Mouse (Mus musculus) spleen, embryonic (tissue): Measurements from ENCODE around the gene Klrg2.
"Not testable (repeated sequence)": the region's sequence is repeated elsewhere in the genome, so short reads cannot be mapped to it uniquely, and the experiment has no call there.

ENCODE experiments used
- CTCF ChIA-PET: fragments of 350-600 bp; sonication (Branson Sonifier 250); formaldehyde crosslinking; loops from one replicate; lab custom pipeline; 2022; lab: Charles Lee

The Klrg2 gene

GRCm38 (mm10) chr6:38636852-38637618 is at the start of gene Klrg2:
Gene Klrg2, minus strand, starts transcription at chr6:38637242.
- CTCF ChIA-PET, result no interaction called here

- CTCF ChIA-PET, result no interaction called here
Measured at GRCm38 (mm10) chr6:38682532-38682931, 45.5 kb upstream of the Klrg2 start.

- CTCF ChIA-PET, result interaction anchor here (0.7 kb wide), 1 partner anchor 248 kb away, joined by 5 read pairs; no protein-coding TSS in a partner anchor
Measured at GRCm38 (mm10) chr6:38677629-38678028, 40.6 kb upstream of the Klrg2 start.

GRCm38 (mm10) chr6:38676723-38677122 is 39.7 kb upstream of the Klrg2 start:
- CTCF ChIA-PET, result no interaction called here

GRCm38 (mm10) chr6:38676217-38676616 is 39.2 kb upstream of the Klrg2 start:
- CTCF ChIA-PET, result no interaction called here

GRCm38 (mm10) chr6:38672011-38672410 is 35.0 kb upstream of the Klrg2 start:
- CTCF ChIA-PET, result no interaction called here

- CTCF ChIA-PET, result interaction anchor here (0.7 kb wide), 1 partner anchor 442 kb away, joined by 5 read pairs; no protein-coding TSS in a partner anchor
Measured at GRCm38 (mm10) chr6:38671270-38671669, 34.2 kb upstream of the Klrg2 start.

GRCm38 (mm10) chr6:38670488-38670887 is 33.4 kb upstream of the Klrg2 start:
- CTCF ChIA-PET, result not testable (repeated sequence)

- CTCF ChIA-PET, result no interaction called here
Measured at GRCm38 (mm10) chr6:38669580-38669979, 32.5 kb upstream of the Klrg2 start.

GRCm38 (mm10) chr6:38662714-38663615 is 25.9 kb upstream of the Klrg2 start, which contains the start of gene Clec2l:
Gene Clec2l, plus strand, starts transcription at chr6:38663069.
- CTCF ChIA-PET, result interaction anchor here (0.6 kb wide), 1 partner anchor 12 kb away, joined by 3 read pairs; no protein-coding TSS in a partner anchor

GRCm38 (mm10) chr6:38661626-38662025 is 24.6 kb upstream of the Klrg2 start:
- CTCF ChIA-PET, result no interaction called here

- CTCF ChIA-PET, result interaction anchor here (0.6 kb wide), 3 partner anchors 117 to 395 kb away, joined by 3 read pairs; no protein-coding TSS in a partner anchor
Measured at GRCm38 (mm10) chr6:38650263-38650937, 13.4 kb upstream of the Klrg2 start.

GRCm38 (mm10) chr6:38649545-38649944 is 12.5 kb upstream of the Klrg2 start:
- CTCF ChIA-PET, result interaction anchor here (0.6 to 0.9 kb wide), 3 partner anchors 94 to 140 kb away, joined by 3 to 4 read pairs (median 3); no protein-coding TSS in a partner anchor

GRCm38 (mm10) chr6:38643039-38643438 is 6.0 kb upstream of the Klrg2 start:
- CTCF ChIA-PET, result interaction anchor here (0.7 kb wide), 1 partner anchor 22 kb away, joined by 3 read pairs; no protein-coding TSS in a partner anchor

- CTCF ChIA-PET, result interaction anchor here (0.7 kb wide), 1 partner anchor 22 kb away, joined by 3 read pairs; no protein-coding TSS in a partner anchor
Measured at GRCm38 (mm10) chr6:38642593-38642992, 5.6 kb upstream of the Klrg2 start.

GRCm38 (mm10) chr6:38641645-38642044 is 4.6 kb upstream of the Klrg2 start:
- CTCF ChIA-PET, result no interaction called here

GRCm38 (mm10) chr6:38641228-38641627 is 4.2 kb upstream of the Klrg2 start:
- CTCF ChIA-PET, result no interaction called here

- CTCF ChIA-PET, result no interaction called here
Measured at GRCm38 (mm10) chr6:38640401-38640800, 3.4 kb upstream of the Klrg2 start.

- CTCF ChIA-PET, result no interaction called here
Measured at GRCm38 (mm10) chr6:38635941-38636851, 846 bp downstream of the Klrg2 start.

GRCm38 (mm10) chr6:38634461-38634860 is 2.6 kb downstream of the Klrg2 start:
- CTCF ChIA-PET, result no interaction called here
